ENCODE assay signal across 16 mouse cellular contexts in the genomic region with DNA sequence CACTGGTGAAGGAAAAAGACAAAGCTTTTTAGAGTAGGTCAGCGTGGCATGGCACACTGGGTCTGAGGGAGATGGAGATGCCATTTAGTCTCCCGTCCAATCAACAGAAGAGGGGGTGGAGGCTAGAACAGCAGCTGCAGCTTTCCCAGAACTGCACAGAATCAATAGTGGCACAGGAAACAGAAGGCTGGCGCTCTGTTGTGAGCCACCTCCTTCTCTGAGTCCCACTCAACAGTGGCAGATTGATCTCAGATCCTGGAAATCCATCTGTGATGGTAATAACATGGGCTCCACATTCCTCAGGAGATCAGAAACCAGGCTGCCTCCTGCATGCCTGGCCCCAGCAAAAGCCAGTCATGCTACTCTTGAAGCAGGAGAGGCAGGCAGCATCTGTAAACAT.
DNase-seq lines count a peak whose midpoint lies in the region; ATAC-seq lines count a peak whose summit lies in the region.
"Had no signal": no experiment of that assay in that cellular context is flagged by ENCODE, and none has a peak within 500 bp of the region (broad histone marks: within the 10 kb centered on the region; RNA-seq: fewer than 3 reads in every experiment).

No protein-coding gene starts in this region.

- no peaks in the 10 kb centered on the region for H3K9me3 ChIP-seq in hindbrain, embryonic 11.5 days (ENCODE audit: control insufficient read depth, low read length)
- no peaks in the 10 kb centered on the region for H3K9me3 ChIP-seq in hindbrain, embryonic 10.5 days
- H3K9me3 ChIP-seq in hindbrain, embryonic 13.5 days, result no peaks in the 10 kb centered on the region
- H3K9me3 ChIP-seq: embryonic facial prominence, embryonic 15.5 days; neural tube, embryonic 13.5 days had no signal

- no peaks in the 10 kb centered on the region for H3K27me3 ChIP-seq in hindbrain, embryonic 11.5 days (ENCODE audit: control insufficient read depth, insufficient read depth, low read length)
- no peaks in the 10 kb centered on the region for H3K27me3 ChIP-seq in hindbrain, embryonic 10.5 days (ENCODE audit: insufficient read depth, poor library complexity, severe bottlenecking)
- H3K27me3 ChIP-seq in hindbrain, embryonic 13.5 days, result no peaks in the 10 kb centered on the region
- H3K27me3 ChIP-seq: embryonic facial prominence, embryonic 15.5 days; megakaryocyte, embryonic 14.5 days; neural tube, embryonic 13.5 days had no signal

- H3K27ac ChIP-seq in hindbrain, embryonic 11.5 days (ENCODE audit: low read depth, low read length), result peak overlapping the region; percentile 31; the same call in 1 of the 2 replicates
- no peak overlapping the region; the same call in 1 of the 2 replicates for H3K27ac ChIP-seq in hindbrain, embryonic 10.5 days
- peak overlapping the region; percentile 52 for H3K27ac ChIP-seq in hindbrain, embryonic 13.5 days
- H3K27ac ChIP-seq: embryonic facial prominence, embryonic 15.5 days; liver, embryonic 14.5 days; neural tube, embryonic 13.5 days had no signal

- 58% methylated on average over 3 of the region's 3 CpGs for WGBS in hindbrain, embryonic 11.5 days
- 56% methylated on average over 3 of the region's 3 CpGs for WGBS in hindbrain, embryonic 10.5 days
- WGBS in hindbrain, embryonic 13.5 days, result 43% methylated on average over 3 of the region's 3 CpGs

- H3K36me3 ChIP-seq in hindbrain, embryonic 11.5 days (ENCODE audit: control insufficient read depth, insufficient read depth, low read length), result no peaks in the 10 kb centered on the region
- H3K36me3 ChIP-seq in hindbrain, embryonic 10.5 days, result no peaks in the 10 kb centered on the region
- no peaks in the 10 kb centered on the region for H3K36me3 ChIP-seq in hindbrain, embryonic 13.5 days
- H3K36me3 ChIP-seq: embryonic facial prominence, embryonic 15.5 days; neural tube, embryonic 13.5 days had no signal

- ATAC-seq in hindbrain, embryonic 11.5 days (ENCODE audit: low FRiP score), result peak; percentile 49; the same call in 1 of the 2 replicates
- no peak; the same call in 1 of the 2 replicates for ATAC-seq in hindbrain, embryonic 13.5 days (ENCODE audit: low FRiP score)

- DNase-seq in hindbrain, embryonic 11.5 days (ENCODE audit: low spot score), result no peak
- no peak for DNase-seq in hindbrain, embryonic 10.5 days (ENCODE audit: low spot score)
- DNase-seq in layer of hippocampus, postnatal 36 days, result peak; percentile 63
- DNase-seq in right cerebral cortex, adult 2 months (ENCODE audit: low spot score in 2 of 2), result peak; percentile 36 to 49
- no peak for DNase-seq in thymus, postnatal 4 days
- DNase-seq in lung, postnatal 4 days, result no peak
- DNase-seq in c-Kit-positive CD71-positive TER-119-positive erythroid progenitor cells, embryonic 14.5 days (ENCODE audit: low spot score), result no peak
- DNase-seq: adrenal gland, adult 8-10 months; cerebellum, adult 9-10 months; gastrocnemius, postnatal 36 days; heart, postnatal 10 days had no signal

- no peaks in the 10 kb centered on the region for H3K4me1 ChIP-seq in hindbrain, embryonic 11.5 days (replicated peaks; ENCODE audit: control insufficient read depth, insufficient read depth, low read length)
- H3K4me1 ChIP-seq in hindbrain, embryonic 10.5 days (replicated peaks), result no peaks in the 10 kb centered on the region; the same call in 1 of the 2 replicates
- peaks cover 6% of the 10 kb centered on the region; the same call in 1 of the 2 replicates for H3K4me1 ChIP-seq in hindbrain, embryonic 13.5 days (replicated peaks)
- H3K4me1 ChIP-seq: embryonic facial prominence, embryonic 15.5 days; megakaryocyte, embryonic 14.5 days had no signal

- no peak overlapping the region for H3K4me2 ChIP-seq in hindbrain, embryonic 11.5 days (replicated peaks; ENCODE audit: low read depth, low read length)
- no peak overlapping the region for H3K4me2 ChIP-seq in hindbrain, embryonic 13.5 days
- H3K4me2 ChIP-seq: embryonic facial prominence, embryonic 15.5 days; neural tube, embryonic 13.5 days had no signal

- no peak overlapping the region for H3K4me3 ChIP-seq in hindbrain, embryonic 11.5 days (ENCODE audit: low read depth, low read length)
- no peak overlapping the region for H3K4me3 ChIP-seq in hindbrain, embryonic 10.5 days
- no peak overlapping the region for H3K4me3 ChIP-seq in hindbrain, embryonic 13.5 days
- H3K4me3 ChIP-seq: embryonic facial prominence, embryonic 15.5 days; megakaryocyte, embryonic 14.5 days; neural tube, embryonic 13.5 days had no signal

- H3K9ac ChIP-seq in hindbrain, embryonic 11.5 days (ENCODE audit: low read depth, low read length), result no peak overlapping the region
- no peak overlapping the region for H3K9ac ChIP-seq in hindbrain, embryonic 13.5 days
- H3K9ac ChIP-seq: embryonic facial prominence, embryonic 15.5 days; liver, embryonic 14.5 days; neural tube, embryonic 13.5 days had no signal

Comparison
In these comparisons a context has a peak if more than half of its experiments do, and no peak if none do; other contexts are left out.
1. DNase-seq: peak in layer of hippocampus, postnatal 36 days (2 of 2) and right cerebral cortex, adult 2 months (2 of 2); none in hindbrain, embryonic 11.5 days (single experiment), hindbrain, embryonic 10.5 days (single experiment), thymus, postnatal 4 days (single experiment), lung, postnatal 4 days (0 of 2) and c-Kit-positive CD71-positive TER-119-positive erythroid progenitor cells, embryonic 14.5 days (single experiment).